Mouse (Mus musculus) embryonic facial prominence, embryonic 12.5 days (tissue): ENCODE measurements around the gene Cutc. TPM values are rescaled to one million over a fixed set of nuclear protein-coding genes. Genes with fewer than 3 reads are reported as not detected.

Experiments
- ATAC-seq: fragments of 200-750 bp; cut with Nextera tagmentation; 2 replicates; pipeline ENCODE4 v1.8.0; 2017; ENCODE audit not compliant: insufficient number of reproducible peaks, insufficient read depth, low FRiP score, low TSS enrichment
- H3K27ac ChIP-seq: fragments of 300-500 bp; sonication (generic); 2 replicates; pipeline ENCODE4 v1.5.1; 2016; ENCODE audit warnings: mild to moderate bottlenecking
- H3K27me3 ChIP-seq: fragments of 300-500 bp; sonication (generic); 2 replicates; pipeline ENCODE4 v1.6.1; 2016; ENCODE audit warnings: mild to moderate bottlenecking, moderate library complexity
- H3K36me3 ChIP-seq: fragments of 300-500 bp; sonication (generic); 2 replicates; pipeline ENCODE4 v1.6.1; 2016; ENCODE audit warnings: mild to moderate bottlenecking
- H3K4me1 ChIP-seq: fragments of 300-500 bp; sonication (generic); 2 replicates; pipeline ENCODE4 v1.6.1; 2016
- H3K4me2 ChIP-seq: fragments of 300-500 bp; sonication (generic); replicated peaks from 2 replicates; pipeline ENCODE4 v1.6.1; 2016; ENCODE audit warnings: mild to moderate bottlenecking, moderate library complexity
- H3K4me3 ChIP-seq: fragments of 300-500 bp; sonication (generic); 2 replicates; pipeline ENCODE4 v1.5.1; 2016; ENCODE audit warnings: mild to moderate bottlenecking
- H3K9ac ChIP-seq: fragments of 300-500 bp; sonication (generic); 2 replicates; pipeline ENCODE4 v1.6.1; 2016; ENCODE audit warnings: mild to moderate bottlenecking, moderate library complexity
- H3K9me3 ChIP-seq: fragments of 300-500 bp; sonication (generic); 2 replicates; pipeline ENCODE4 v1.6.1; 2016; ENCODE audit warnings: mild to moderate bottlenecking, moderate library complexity
- WGBS: fragments of 180-500 bp; shearing (Covaris S2); methylation state at CpG from one replicate; pipeline ENCODE4 v1.1.7; 2016; 5-methylcytosine and 5-hydroxymethylcytosine counted together
- polyA plus RNA-seq: library from polyadenylated mRNA; unstranded; fragments of >200 nt; fragmentation: Nextera tagmentation; extraction: Ambion mirVana; gene quantifications from 2 replicates; pipeline ENCODE4 v1.2.1, GENCODE M21; 2016

Cutc gene
- polyA plus RNA-seq, 1 experiment from 2014 or later = 13.0 TPM

GRCm38 (mm10) chr19:43803866-43804265, 51.1 kb downstream of the Cutc start:
- no peaks in the 10 kb centered on the region for H3K9me3 ChIP-seq
- H3K4me2 ChIP-seq = no peak overlapping the region
- H3K4me1 ChIP-seq = no peaks in the 10 kb centered on the region
- H3K36me3 ChIP-seq = no peaks in the 10 kb centered on the region
- no peak for ATAC-seq
- 77% methylated on average over 10 of the region's 10 CpGs for WGBS
- no peak overlapping the region for H3K4me3 ChIP-seq
- H3K27me3 ChIP-seq = no peaks in the 10 kb centered on the region
- no peak overlapping the region for H3K27ac ChIP-seq
- no peak overlapping the region for H3K9ac ChIP-seq

GRCm38 (mm10) chr19:43809331-43809730, 56.5 kb downstream of the Cutc start:
- ATAC-seq = no peak
- H3K4me3 ChIP-seq = no peak overlapping the region
- no peak overlapping the region for H3K27ac ChIP-seq
- no peak overlapping the region for H3K9ac ChIP-seq
- no peaks in the 10 kb centered on the region for H3K36me3 ChIP-seq
- H3K4me1 ChIP-seq = no peaks in the 10 kb centered on the region
- H3K9me3 ChIP-seq = no peaks in the 10 kb centered on the region
- H3K27me3 ChIP-seq = no peaks in the 10 kb centered on the region
- H3K4me2 ChIP-seq = no peak overlapping the region
- WGBS = 47% methylated on average over 4 of the region's 4 CpGs

GRCm38 (mm10) chr19:43811419-43811818, 58.6 kb downstream of the Cutc start:
- Histone ChIP-seq H3K9me3 (no peaks in the 10 kb centered on the region), H3K27me3 (no peaks in the 10 kb centered on the region), H3K4me1 (no peaks in the 10 kb centered on the region), H3K4me2 (no peak overlapping the region), H3K27ac (no peak overlapping the region), H3K4me3 (no peak overlapping the region), H3K36me3 (no peaks in the 10 kb centered on the region), H3K9ac (no peak overlapping the region)
- ATAC-seq = no peak
- 90% methylated on average over 4 of the region's 4 CpGs for WGBS

- Histone ChIP-seq H3K27ac (no peak overlapping the region), H3K4me3 (no peak overlapping the region), H3K4me2 (no peak overlapping the region), H3K4me1 (no peaks in the 10 kb centered on the region), H3K9me3 (no peaks in the 10 kb centered on the region), H3K36me3 (no peaks in the 10 kb centered on the region), H3K27me3 (no peaks in the 10 kb centered on the region), H3K9ac (no peak overlapping the region)
- 80% methylated on average over 10 of the region's 10 CpGs for WGBS
- no peak for ATAC-seq
Measured at GRCm38 (mm10) chr19:43813315-43813714, 60.5 kb downstream of the Cutc start.

GRCm38 (mm10) chr19:43815661-43816414, 63.0 kb downstream of the Cutc start:
- Histone ChIP-seq H3K9me3 (no peaks in the 10 kb centered on the region), H3K27ac (no peak overlapping the region), H3K4me1 (no peaks in the 10 kb centered on the region), H3K36me3 (no peaks in the 10 kb centered on the region), H3K9ac (no peak overlapping the region), H3K27me3 (no peaks in the 10 kb centered on the region), H3K4me2 (no peak overlapping the region), H3K4me3 (no peak overlapping the region)
- no peak for ATAC-seq
- WGBS = 62% methylated on average over 14 of the region's 14 CpGs

Other genes with a start within 250 kb of the Cutc start
- 42.9 and 44.1 TPM in 2 replicates for gene Got1, start 228.4 kb upstream of the Cutc start, polyA plus RNA-seq
- 3.6 and 3.9 TPM in 2 replicates for gene Nkx2-3, start 140.7 kb upstream of the Cutc start, polyA plus RNA-seq
- gene Slc25a28, start 78.1 kb upstream of the Cutc start, polyA plus RNA-seq = 18.4 and 20.4 TPM in 2 replicates
- gene Entpd7, start 63.3 kb upstream of the Cutc start, polyA plus RNA-seq = 9.3 and 12.0 TPM in 2 replicates
- 14.8 and 15.3 TPM in 2 replicates for gene Cox15, start within 50 bp of the Cutc start, polyA plus RNA-seq
- 0.08 and 0.33 TPM in 2 replicates for gene Abcc2, start 29.2 kb downstream of the Cutc start, polyA plus RNA-seq
- 20.5 and 22.9 TPM in 2 replicates for gene Dnmbp, start 187.2 kb downstream of the Cutc start, polyA plus RNA-seq
- not detected in 2 replicates for gene Cpn1, start 233.6 kb downstream of the Cutc start, polyA plus RNA-seq